Mouse (Mus musculus): ENCODE data around the gene Rora. TPM values are rescaled to one million over a fixed set of nuclear protein-coding genes. Genes with fewer than 3 reads are reported as not detected.

The Rora gene
- polyA plus RNA-seq, 1 experiment from 2014 or later: 23.2 TPM

GRCm38 (mm10) chr9:69179224-69179623 is 525.6 kb downstream of the Rora start:
- Histone ChIP-seq H3K4me3 (ENCODE audit: low read depth, low read length) (no peak overlapping the region), H3K4me1 (ENCODE audit: control insufficient read depth, insufficient read depth, low read length) (no peaks in the 10 kb centered on the region), H3K4me2 (ENCODE audit: low read depth, low read length) (no peak overlapping the region), H3K27me3 (ENCODE audit: control insufficient read depth, insufficient read depth, low read length) (no peaks in the 10 kb centered on the region), H3K9me3 (ENCODE audit: control insufficient read depth, low read length) (no peaks in the 10 kb centered on the region), H3K9ac (replicated peaks; ENCODE audit: low read depth, low read length) (no peak overlapping the region), H3K36me3 (ENCODE audit: control insufficient read depth, insufficient read depth, low read length) (no peaks in the 10 kb centered on the region), H3K27ac (ENCODE audit: low read depth, low read length) (no peak overlapping the region)
- WGBS: 90% methylated on average over 8 of the region's 8 CpGs
- ATAC-seq (ENCODE audit: low read depth): no peak

- Histone ChIP-seq H3K4me3 (ENCODE audit: low read depth, low read length) (no peak overlapping the region), H3K9ac (replicated peaks; ENCODE audit: low read depth, low read length) (no peak overlapping the region), H3K4me1 (ENCODE audit: control insufficient read depth, insufficient read depth, low read length) (no peaks in the 10 kb centered on the region), H3K36me3 (ENCODE audit: control insufficient read depth, insufficient read depth, low read length) (no peaks in the 10 kb centered on the region), H3K27ac (ENCODE audit: low read depth, low read length) (no peak overlapping the region), H3K4me2 (ENCODE audit: low read depth, low read length) (no peak overlapping the region), H3K9me3 (ENCODE audit: control insufficient read depth, low read length) (no peaks in the 10 kb centered on the region), H3K27me3 (ENCODE audit: control insufficient read depth, insufficient read depth, low read length) (no peaks in the 10 kb centered on the region)
- ATAC-seq (ENCODE audit: low read depth): no peak
- WGBS: 45% methylated on average over 3 of the region's 3 CpGs
These were observed 527.4 kb downstream of the Rora start for GRCm38 (mm10) chr9:69180961-69181360.

GRCm38 (mm10) chr9:69181411-69181810 is 527.8 kb downstream of the Rora start:
- Histone ChIP-seq H3K27me3 (ENCODE audit: control insufficient read depth, insufficient read depth, low read length) (no peaks in the 10 kb centered on the region), H3K4me3 (ENCODE audit: low read depth, low read length) (no peak overlapping the region), H3K4me2 (ENCODE audit: low read depth, low read length) (no peak overlapping the region), H3K9me3 (ENCODE audit: control insufficient read depth, low read length) (no peaks in the 10 kb centered on the region), H3K4me1 (ENCODE audit: control insufficient read depth, insufficient read depth, low read length) (no peaks in the 10 kb centered on the region), H3K27ac (ENCODE audit: low read depth, low read length) (no peak overlapping the region), H3K36me3 (ENCODE audit: control insufficient read depth, insufficient read depth, low read length) (no peaks in the 10 kb centered on the region), H3K9ac (replicated peaks; ENCODE audit: low read depth, low read length) (no peak overlapping the region)
- no peak for ATAC-seq (ENCODE audit: low read depth)

DNA sequence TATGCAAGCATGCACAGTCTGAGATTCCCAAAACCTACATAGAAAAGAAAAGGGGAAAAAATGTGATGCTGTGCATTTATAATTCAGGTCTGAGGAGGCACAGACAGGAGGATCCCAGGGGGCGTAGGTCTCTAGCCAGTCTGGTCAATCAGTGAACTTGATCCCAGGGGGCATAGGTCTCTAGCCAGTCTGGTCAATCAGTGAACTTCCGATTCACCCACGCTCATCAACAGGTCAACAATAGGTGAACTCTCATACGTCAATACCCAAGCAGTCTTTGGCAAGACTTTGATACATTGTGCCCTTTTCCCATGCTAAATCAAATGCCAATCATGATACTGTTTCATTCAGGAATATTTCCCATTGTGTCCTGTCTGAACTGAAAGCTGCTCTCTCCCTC is 530.3 kb downstream of the Rora start:
- no peak overlapping the region for H3K27ac ChIP-seq (ENCODE audit: low read depth, low read length)
- H3K27me3 ChIP-seq (ENCODE audit: control insufficient read depth, insufficient read depth, low read length): no peaks in the 10 kb centered on the region
- no peaks in the 10 kb centered on the region for H3K9me3 ChIP-seq (ENCODE audit: control insufficient read depth, low read length)
- WGBS: 79% methylated on average over 4 of the region's 4 CpGs
- no peak overlapping the region for H3K9ac ChIP-seq (replicated peaks; ENCODE audit: low read depth, low read length)
- no peak overlapping the region for H3K4me2 ChIP-seq (ENCODE audit: low read depth, low read length)
- no peaks in the 10 kb centered on the region for H3K4me1 ChIP-seq (ENCODE audit: control insufficient read depth, insufficient read depth, low read length)
- no peak overlapping the region for H3K4me3 ChIP-seq (ENCODE audit: low read depth, low read length)
- H3K36me3 ChIP-seq (ENCODE audit: control insufficient read depth, insufficient read depth, low read length): no peaks in the 10 kb centered on the region
- ATAC-seq (ENCODE audit: low read depth): no peak

GRCm38 (mm10) chr9:69190726-69191125 is 537.1 kb downstream of the Rora start:
- Histone ChIP-seq H3K4me1 (ENCODE audit: control insufficient read depth, insufficient read depth, low read length) (0 out of 2 replicates have a peak, but pooled peaks cover 3% of the 10 kb centered on the region), H3K27me3 (ENCODE audit: control insufficient read depth, insufficient read depth, low read length) (no peaks in the 10 kb centered on the region), H3K9ac (replicated peaks; ENCODE audit: low read depth, low read length) (no peak overlapping the region), H3K27ac (ENCODE audit: low read depth, low read length) (no peak overlapping the region), H3K36me3 (ENCODE audit: control insufficient read depth, insufficient read depth, low read length) (no peaks in the 10 kb centered on the region), H3K4me3 (ENCODE audit: low read depth, low read length) (no peak overlapping the region), H3K9me3 (ENCODE audit: control insufficient read depth, low read length) (no peaks in the 10 kb centered on the region), H3K4me2 (ENCODE audit: low read depth, low read length) (no peak overlapping the region)
- ATAC-seq (ENCODE audit: low read depth): no peak
- 36% methylated on average over 1 of the region's 1 CpGs for WGBS

GRCm38 (mm10) chr9:69192446-69192845 is 538.9 kb downstream of the Rora start:
- Histone ChIP-seq H3K9me3 (ENCODE audit: control insufficient read depth, low read length) (no peaks in the 10 kb centered on the region), H3K36me3 (ENCODE audit: control insufficient read depth, insufficient read depth, low read length) (no peaks in the 10 kb centered on the region), H3K4me3 (ENCODE audit: low read depth, low read length) (no peak overlapping the region), H3K27ac (ENCODE audit: low read depth, low read length) (no peak overlapping the region), H3K4me1 (ENCODE audit: control insufficient read depth, insufficient read depth, low read length) (0 out of 2 replicates have a peak, but pooled peaks cover 3% of the 10 kb centered on the region), H3K4me2 (ENCODE audit: low read depth, low read length) (no peak overlapping the region), H3K9ac (replicated peaks; ENCODE audit: low read depth, low read length) (no peak overlapping the region), H3K27me3 (ENCODE audit: control insufficient read depth, insufficient read depth, low read length) (no peaks in the 10 kb centered on the region)
- ATAC-seq (ENCODE audit: low read depth): no peak
- WGBS: 93% methylated on average over 8 of the region's 8 CpGs

- H3K9me3 ChIP-seq (ENCODE audit: control insufficient read depth, low read length): no peaks in the 10 kb centered on the region
- H3K9ac ChIP-seq (replicated peaks; ENCODE audit: low read depth, low read length): no peak overlapping the region
- no peaks in the 10 kb centered on the region for H3K36me3 ChIP-seq (ENCODE audit: control insufficient read depth, insufficient read depth, low read length)
- 81% methylated on average over 13 of the region's 13 CpGs for WGBS
- 0 out of 2 replicates have a peak, but pooled peaks cover 3% of the 10 kb centered on the region for H3K4me1 ChIP-seq (ENCODE audit: control insufficient read depth, insufficient read depth, low read length)
- no peak overlapping the region for H3K27ac ChIP-seq (ENCODE audit: low read depth, low read length)
- no peak overlapping the region for H3K4me3 ChIP-seq (ENCODE audit: low read depth, low read length)
- no peak overlapping the region for H3K4me2 ChIP-seq (ENCODE audit: low read depth, low read length)
- no peak for ATAC-seq (ENCODE audit: low read depth)
- H3K27me3 ChIP-seq (ENCODE audit: control insufficient read depth, insufficient read depth, low read length): no peaks in the 10 kb centered on the region
These were observed 541.3 kb downstream of the Rora start for GRCm38 (mm10) chr9:69194638-69195605.

DNA sequence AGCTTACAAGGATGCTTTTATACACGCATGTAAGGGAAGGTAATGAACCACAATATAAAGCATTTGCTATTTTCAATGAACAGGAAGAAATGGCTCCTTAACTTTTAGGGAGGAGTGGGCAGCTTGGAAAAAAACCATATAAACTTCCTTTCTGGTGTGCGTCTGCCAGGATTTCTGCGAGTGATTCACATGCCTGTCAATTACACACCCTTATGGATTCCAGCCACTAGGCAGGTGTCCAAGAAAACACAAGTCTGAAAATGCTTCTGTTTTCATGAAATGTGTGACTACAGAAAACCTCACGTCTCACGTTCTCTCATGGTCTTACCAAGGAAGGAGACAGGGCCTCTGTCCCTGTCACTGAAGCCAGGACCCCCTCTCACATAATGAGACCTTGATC is 560.2 kb downstream of the Rora start:
- Histone ChIP-seq H3K4me1 (ENCODE audit: control insufficient read depth, insufficient read depth, low read length) (no peaks in the 10 kb centered on the region; the same call in 1 of the 2 replicates), H3K9ac (replicated peaks; ENCODE audit: low read depth, low read length) (no peak overlapping the region), H3K36me3 (ENCODE audit: control insufficient read depth, insufficient read depth, low read length) (no peaks in the 10 kb centered on the region), H3K27ac (ENCODE audit: low read depth, low read length) (no peak overlapping the region), H3K9me3 (ENCODE audit: control insufficient read depth, low read length) (no peaks in the 10 kb centered on the region), H3K4me3 (ENCODE audit: low read depth, low read length) (no peak overlapping the region), H3K4me2 (ENCODE audit: low read depth, low read length) (no peak overlapping the region), H3K27me3 (ENCODE audit: control insufficient read depth, insufficient read depth, low read length) (no peaks in the 10 kb centered on the region)
- WGBS: 73% methylated on average over 5 of the region's 5 CpGs
- ATAC-seq (ENCODE audit: low read depth): no peak

DNA sequence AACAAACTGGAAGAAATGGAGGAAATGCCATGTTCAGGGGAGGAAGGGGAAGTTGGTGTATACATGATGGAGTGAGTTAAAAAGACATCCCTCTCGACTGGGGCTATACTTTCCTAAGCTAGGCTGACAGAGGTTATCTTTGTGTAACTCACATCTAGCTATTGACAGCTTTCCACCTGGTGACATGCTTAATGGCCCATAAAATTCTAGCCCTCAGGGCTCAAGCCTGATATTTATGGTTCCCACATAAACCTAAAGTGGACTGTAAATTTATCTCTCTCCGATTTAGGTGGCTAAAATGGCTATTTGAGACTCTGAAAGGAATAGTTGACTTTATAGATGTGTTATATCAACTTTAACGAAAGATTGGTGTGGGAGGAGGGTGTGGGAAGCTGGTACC is 571.3 kb downstream of the Rora start:
- no peak overlapping the region for H3K27ac ChIP-seq (ENCODE audit: low read depth, low read length)
- WGBS: 16% methylated on average over 3 of the region's 3 CpGs
- no peak for ATAC-seq (ENCODE audit: low read depth)
- no peaks in the 10 kb centered on the region for H3K9me3 ChIP-seq (ENCODE audit: control insufficient read depth, low read length)
- no peak overlapping the region for H3K4me3 ChIP-seq (ENCODE audit: low read depth, low read length)
- H3K36me3 ChIP-seq (ENCODE audit: control insufficient read depth, insufficient read depth, low read length): no peaks in the 10 kb centered on the region
- no peaks in the 10 kb centered on the region for H3K27me3 ChIP-seq (ENCODE audit: control insufficient read depth, insufficient read depth, low read length)
- H3K4me1 ChIP-seq (ENCODE audit: control insufficient read depth, insufficient read depth, low read length): peaks cover 4% of the 10 kb centered on the region; the same call in 1 of the 2 replicates
- H3K9ac ChIP-seq (replicated peaks; ENCODE audit: low read depth, low read length): no peak overlapping the region
- H3K4me2 ChIP-seq (ENCODE audit: low read depth, low read length): no peak overlapping the region

Data from neural tube, embryonic 14.5 days (tissue).